Mouse (Mus musculus) heart, postnatal 10 days (tissue): ENCODE data around the gene Gm3383. TPM values are rescaled to one million over a fixed set of nuclear protein-coding genes. Genes with fewer than 3 reads are reported as not detected.
"Not testable (repeated sequence)": the region's sequence is repeated elsewhere in the genome, so short reads cannot be mapped to it uniquely, and the experiment has no call there.

Experiments
- DNase-seq, 2 experiments: peaks; one replicate each; pipeline ENCODE4 v3.0.0; 2021
- intact Hi-C: fragments of 180-260 bp; cut with DNase I; formaldehyde crosslinking; loops from one replicate; pipeline ENCODE4 v1.15.1; 2025
- total RNA-seq, 2 experiments: library from RNA; stranded (reverse); gene quantifications; 2 replicates each; pipeline ENCODE4 v1.2.3; 2021

The Gm3383 gene
- 1 to 10 TPM; 1.4 to 2.2 TPM for total RNA-seq

GRCm38 (mm10) chr14:5807882-5808281, at the start of gene Gm3383:
Gm3383 (minus strand) TSS chr14:5807982.
- DNase-seq, intact Hi-C loops: not testable (repeated sequence)

DNA sequence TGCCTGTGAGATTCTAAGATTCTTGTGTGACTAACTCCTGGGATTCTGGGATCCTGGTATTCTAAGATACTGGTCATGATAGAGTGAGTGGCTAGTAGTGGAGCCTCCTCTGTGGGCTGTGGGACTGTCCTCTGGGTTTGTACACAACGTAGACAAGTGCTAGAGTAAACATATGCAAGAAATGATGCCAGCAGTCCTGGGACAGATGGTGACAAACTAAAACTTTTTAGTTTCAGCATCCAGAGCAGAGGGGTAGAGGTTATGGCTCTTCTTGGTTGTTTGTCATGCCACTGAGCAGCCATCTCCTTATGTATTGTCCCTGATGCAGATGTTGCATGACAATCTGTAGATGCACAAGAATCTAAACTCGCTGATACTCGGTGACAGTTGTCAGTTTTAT, 48.1 kb upstream of the Gm3383 start:
- DNase-seq, intact Hi-C loops: not testable (repeated sequence)

DNA sequence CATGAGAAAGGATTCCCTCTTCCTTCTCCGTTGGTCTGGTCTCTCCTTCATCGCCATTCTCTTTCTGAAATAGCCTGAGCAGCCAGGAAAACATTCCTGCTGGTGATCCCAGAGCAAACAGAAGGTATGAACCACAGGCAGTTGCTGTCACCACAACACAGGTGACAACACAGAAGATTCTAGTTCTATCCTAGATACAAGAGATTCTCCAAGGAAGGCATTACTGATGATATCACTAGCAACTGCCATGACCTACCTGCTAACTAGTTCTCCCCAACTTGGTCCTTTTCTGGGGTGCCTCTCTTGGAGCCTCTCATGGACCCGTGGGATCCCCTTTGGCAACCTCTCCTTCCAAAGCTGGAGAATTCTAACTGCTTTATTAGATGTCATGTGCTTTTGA, 22.4 kb upstream of the Gm3383 start, which contains the start of gene Gm3424:
TSS of gene Gm3424 (minus strand) at position 101 of the 400 bp plus-strand sequence.
- DNase-seq, intact Hi-C loops: not testable (repeated sequence)

- intact Hi-C loops, DNase-seq: not testable (repeated sequence)
Observed at GRCm38 (mm10) chr14:5812699-5813356, 5.0 kb upstream of the Gm3383 start.

DNA sequence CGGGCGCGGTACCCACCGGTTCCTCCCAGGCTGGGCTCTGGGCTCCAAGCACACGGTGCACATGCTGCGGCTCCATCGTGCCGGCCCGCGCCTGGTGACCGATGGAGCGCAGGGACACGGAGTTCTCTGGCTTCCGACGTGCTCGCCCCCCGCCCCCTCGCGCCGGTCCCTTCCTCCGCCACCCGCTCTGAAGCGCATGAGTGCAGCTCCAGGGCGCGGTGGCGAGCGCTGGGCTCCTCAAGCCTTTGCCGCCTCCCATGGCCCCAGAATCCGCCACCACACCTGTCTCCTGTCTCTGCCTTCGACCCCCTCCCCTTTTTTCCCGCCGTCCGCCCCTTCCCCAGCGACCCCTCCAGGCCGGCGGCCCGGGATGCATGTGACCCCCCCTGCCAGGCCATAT, 66.3 kb downstream of the Gm3383 start, which contains the start of gene Gm3373:
TSS of gene Gm3373 (minus strand) at position 101 of the 400 bp plus-strand sequence.
- intact Hi-C loops, DNase-seq: not testable (repeated sequence)

DNA sequence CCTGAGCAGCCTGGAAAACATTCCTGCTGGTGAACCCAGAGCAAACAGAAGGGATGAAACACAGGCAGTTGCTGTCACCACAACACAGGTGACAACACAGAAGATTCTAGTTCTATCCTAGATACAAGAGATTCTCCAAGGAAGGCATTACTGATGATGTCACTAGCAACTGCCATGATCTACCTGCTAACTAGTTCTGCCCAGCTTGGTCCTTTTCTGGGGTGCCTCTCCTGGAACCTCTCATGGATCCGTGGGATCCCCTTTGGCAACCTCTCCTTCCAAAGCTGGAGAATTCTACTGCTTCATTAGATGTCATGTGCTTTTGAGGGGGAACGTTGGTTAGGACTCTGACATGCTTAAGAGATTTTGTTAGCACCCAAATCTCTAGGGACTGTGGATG, 120.4 kb downstream of the Gm3383 start, which contains the start of gene Gm9603:
TSS of gene Gm9603 (minus strand) at position 101 of the 400 bp plus-strand sequence.
- DNase-seq, intact Hi-C loops: not testable (repeated sequence)

DNA sequence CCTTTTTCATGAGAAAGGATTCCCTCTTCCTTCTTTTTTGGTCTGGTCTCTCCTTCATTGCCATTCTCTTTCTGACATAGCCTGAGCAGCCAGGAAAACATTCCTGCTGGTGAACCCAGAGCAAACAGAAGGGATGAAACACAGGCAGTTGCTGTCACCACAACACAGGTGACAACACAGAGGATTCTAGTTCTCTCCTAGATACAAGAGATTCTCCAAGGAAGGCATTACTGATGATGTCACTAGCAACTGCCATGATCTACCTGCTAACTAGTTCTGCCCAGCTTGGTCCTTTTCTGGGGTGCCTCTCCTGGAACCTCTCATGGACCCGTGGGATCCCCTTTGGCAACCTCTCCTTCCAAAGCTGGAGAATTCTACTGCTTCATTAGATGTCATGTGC, 174.9 kb downstream of the Gm3383 start, which contains the start of gene Gm8265:
TSS of gene Gm8265 (minus strand) at position 101 of the 400 bp plus-strand sequence.
- DNase-seq, intact Hi-C loops: not testable (repeated sequence)

Other genes starting within 250 kb of the Gm3383 start
- not detected for gene Gm8265, start 175.0 kb downstream of the Gm3383 start, total RNA-seq
- gene Gm9603, start 120.5 kb downstream of the Gm3383 start, total RNA-seq: not detected
- gene Gm3373, start 66.4 kb downstream of the Gm3383 start, total RNA-seq: under 1 TPM in 1 of 2 experiments, not detected in 1; 0.45 TPM
- not detected for gene Gm3424, start 22.3 kb upstream of the Gm3383 start, total RNA-seq
- 1 to 10 TPM in 1 of 2 experiments, under 1 TPM in 1; 0.57 to 1.3 TPM for gene Gm8237, start 72.4 kb upstream of the Gm3383 start, total RNA-seq
- gene Gm3248, start 153.8 kb upstream of the Gm3383 start, total RNA-seq: under 1 TPM; 0.57 to 0.81 TPM
- gene Gm3453, start 171.2 kb upstream of the Gm3383 start, total RNA-seq: not detected